Mouse (Mus musculus) forebrain, embryonic 16.5 days (tissue): ENCODE measurements around the gene Rita1. TPM values are rescaled to one million over a fixed set of nuclear protein-coding genes. Genes with fewer than 3 reads are reported as not detected.

Experiments used
- ATAC-seq: fragments of 200-750 bp; cut with Nextera tagmentation; 2 replicates; pipeline ENCODE4 v1.8.0; 2017; ENCODE audit warnings: mild to moderate bottlenecking, moderate library complexity
- H3K27ac ChIP-seq: fragments of 300-500 bp; sonication (generic); 2 replicates; pipeline ENCODE4 v1.5.1; 2014; ENCODE audit warnings: low read length, control low read depth
- H3K27me3 ChIP-seq: fragments of 300-500 bp; sonication (generic); replicated peaks from 2 replicates; pipeline ENCODE4 v1.6.1; 2014; ENCODE audit warnings: low read length; ENCODE audit not compliant: control insufficient read depth, insufficient read depth
- H3K36me3 ChIP-seq: fragments of 300-500 bp; sonication (generic); 2 replicates; pipeline ENCODE4 v1.6.1; 2014; ENCODE audit not compliant: control insufficient read depth, insufficient read depth
- H3K4me1 ChIP-seq: fragments of 300-500 bp; sonication (generic); replicated peaks from 2 replicates; pipeline ENCODE4 v1.6.1; 2014; ENCODE audit warnings: low read length; ENCODE audit not compliant: control insufficient read depth, insufficient read depth
- H3K4me2 ChIP-seq: fragments of 300-500 bp; sonication (generic); 2 replicates; pipeline ENCODE4 v1.6.1; 2014; ENCODE audit warnings: mild to moderate bottlenecking, low read length, control low read depth
- H3K4me3 ChIP-seq: fragments of 300-500 bp; sonication (generic); replicated peaks from 2 replicates; pipeline ENCODE4 v1.5.1; 2014; ENCODE audit warnings: mild to moderate bottlenecking, low read length, control low read depth
- H3K9ac ChIP-seq: fragments of 300-500 bp; sonication (generic); replicated peaks from 2 replicates; pipeline ENCODE4 v1.6.1; 2014; ENCODE audit warnings: low read depth, low read length, control low read depth
- H3K9me3 ChIP-seq: fragments of 300-500 bp; sonication (generic); 2 replicates; pipeline ENCODE4 v1.6.1; 2016; ENCODE audit warnings: low read length; ENCODE audit not compliant: control insufficient read depth
- WGBS: fragments of 180-500 bp; shearing (Covaris S2); extraction: QIAGEN DNeasy Blood & Tissue Kit; methylation state at CpG from one replicate; pipeline ENCODE4 v1.1.7; 2014; 5-methylcytosine and 5-hydroxymethylcytosine counted together
- polyA plus RNA-seq: library from polyadenylated mRNA; unstranded; fragments of >200 nt; fragmentation: Nextera tagmentation; extraction: Ambion mirVana; gene quantifications from 2 replicates; pipeline ENCODE4 v1.2.1, GENCODE M21; 2015

The Rita1 gene
- polyA plus RNA-seq, 1 experiment from 2014 or later: 26.9 TPM

- no peak for ATAC-seq
- Histone ChIP-seq H3K36me3 (no peaks in the 10 kb centered on the region), H3K27me3 (no peaks in the 10 kb centered on the region), H3K9me3 (no peaks in the 10 kb centered on the region), H3K9ac (no peak overlapping the region), H3K4me1 (peaks cover 17% of the 10 kb centered on the region), H3K27ac (no peak overlapping the region), H3K4me2 (no peak overlapping the region), H3K4me3 (no peak overlapping the region)
- 73% methylated on average over 25 of the region's 25 CpGs for WGBS
These were observed 5.7 kb downstream of the Rita1 start for GRCm38 (mm10) chr5:120606590-120607200.

GRCm38 (mm10) chr5:120605688-120606087 is 6.7 kb downstream of the Rita1 start:
- Histone ChIP-seq H3K9me3 (no peaks in the 10 kb centered on the region), H3K27ac (no peak overlapping the region), H3K4me1 (peaks cover 7% of the 10 kb centered on the region), H3K36me3 (no peaks in the 10 kb centered on the region), H3K9ac (no peak overlapping the region; the same call in 1 of the 2 replicates), H3K27me3 (no peaks in the 10 kb centered on the region), H3K4me3 (peak overlapping the region; percentile 43), H3K4me2 (peak overlapping the region; percentile 68)
- peak; percentile 86 for ATAC-seq
- WGBS: under 1% methylated on average over 8 of the region's 8 CpGs

- Histone ChIP-seq H3K9me3 (no peaks in the 10 kb centered on the region), H3K27ac (peak overlapping the region; percentile 72), H3K36me3 (no peaks in the 10 kb centered on the region), H3K27me3 (no peaks in the 10 kb centered on the region), H3K4me3 (peak overlapping the region; percentile 43), H3K4me1 (peaks cover 7% of the 10 kb centered on the region), H3K9ac (peak overlapping the region; percentile 56), H3K4me2 (peak overlapping the region; percentile 68)
- peak; percentile 55 for ATAC-seq
- WGBS: 1% methylated on average over 10 of the region's 10 CpGs
These were observed 7.1 kb downstream of the Rita1 start for GRCm38 (mm10) chr5:120605241-120605661.

GRCm38 (mm10) chr5:120604839-120605238 is 7.5 kb downstream of the Rita1 start:
- peak; percentile 51 for ATAC-seq
- Histone ChIP-seq H3K27me3 (no peaks in the 10 kb centered on the region), H3K9me3 (no peaks in the 10 kb centered on the region)

GRCm38 (mm10) chr5:120603515-120603914 is 8.9 kb downstream of the Rita1 start:
- Histone ChIP-seq H3K27ac (no peak overlapping the region), H3K4me2 (no peak overlapping the region), H3K4me1 (peaks cover 5% of the 10 kb centered on the region), H3K36me3 (no peaks in the 10 kb centered on the region), H3K9me3 (no peaks in the 10 kb centered on the region), H3K9ac (no peak overlapping the region), H3K27me3 (no peaks in the 10 kb centered on the region), H3K4me3 (no peak overlapping the region)
- 57% methylated on average over 7 of the region's 7 CpGs for WGBS
- no peak for ATAC-seq

More at GRCm38 (mm10) chr5:120604839-120605238, 7.5 kb downstream of the Rita1 start:
- peak overlapping the region; percentile 56 for H3K9ac ChIP-seq
- H3K4me3 ChIP-seq: peak overlapping the region; percentile 43
- peak overlapping the region; percentile 72 for H3K27ac ChIP-seq
- peak overlapping the region; percentile 68 for H3K4me2 ChIP-seq
- 3% methylated on average over 6 of the region's 6 CpGs for WGBS
- H3K36me3 ChIP-seq: no peaks in the 10 kb centered on the region
- H3K4me1 ChIP-seq: peaks cover 7% of the 10 kb centered on the region

- no peaks in the 10 kb centered on the region for H3K36me3 ChIP-seq
- no peak overlapping the region for H3K4me3 ChIP-seq
- no peak for ATAC-seq
- H3K9ac ChIP-seq: no peak overlapping the region
- no peak overlapping the region for H3K4me2 ChIP-seq
- H3K27me3 ChIP-seq: no peaks in the 10 kb centered on the region
- H3K9me3 ChIP-seq: no peaks in the 10 kb centered on the region
- WGBS: 93% methylated on average over 12 of the region's 12 CpGs
- H3K27ac ChIP-seq: no peak overlapping the region
- peaks cover 5% of the 10 kb centered on the region for H3K4me1 ChIP-seq
These were observed 10.2 kb downstream of the Rita1 start for GRCm38 (mm10) chr5:120602210-120602609.

- Histone ChIP-seq H3K36me3 (no peaks in the 10 kb centered on the region), H3K9me3 (no peaks in the 10 kb centered on the region), H3K4me3 (no peak overlapping the region), H3K9ac (no peak overlapping the region), H3K4me1 (peaks cover 5% of the 10 kb centered on the region), H3K27me3 (no peaks in the 10 kb centered on the region), H3K4me2 (no peak overlapping the region), H3K27ac (no peak overlapping the region)
- no peak for ATAC-seq
- 66% methylated on average over 11 of the region's 11 CpGs for WGBS
These were observed 11.3 kb downstream of the Rita1 start for GRCm38 (mm10) chr5:120600946-120601668.

- WGBS: 96% methylated on average over 6 of the region's 6 CpGs
- H3K9ac ChIP-seq: no peak overlapping the region
- no peak overlapping the region for H3K4me2 ChIP-seq
- H3K27me3 ChIP-seq: no peaks in the 10 kb centered on the region
- H3K4me1 ChIP-seq: no peaks in the 10 kb centered on the region
- no peak overlapping the region for H3K27ac ChIP-seq
- no peaks in the 10 kb centered on the region for H3K9me3 ChIP-seq
- no peaks in the 10 kb centered on the region for H3K36me3 ChIP-seq
- H3K4me3 ChIP-seq: no peak overlapping the region
- ATAC-seq: no peak
These were observed 12.8 kb downstream of the Rita1 start for GRCm38 (mm10) chr5:120599625-120600024.

GRCm38 (mm10) chr5:120594485-120594884 is 17.9 kb downstream of the Rita1 start:
- no peaks in the 10 kb centered on the region for H3K9me3 ChIP-seq
- 84% methylated on average over 6 of the region's 6 CpGs for whole genome bisulfite sequencing
- ATAC-seq: no peak

More at GRCm38 (mm10) chr5:120594485-120594884, 17.9 kb downstream of the Rita1 start:
- no peak overlapping the region for H3K4me2 ChIP-seq
- no peaks in the 10 kb centered on the region for H3K27me3 ChIP-seq
- H3K27ac ChIP-seq: no peak overlapping the region
- no peak overlapping the region for H3K4me3 ChIP-seq
- H3K9ac ChIP-seq: no peak overlapping the region
- H3K36me3 ChIP-seq: no peaks in the 10 kb centered on the region
- no peaks in the 10 kb centered on the region for H3K4me1 ChIP-seq
